Mouse (Mus musculus) forebrain, embryonic 15.5 days (tissue): ENCODE results near the gene Rspo4. TPM values are rescaled to one million over a fixed set of nuclear protein-coding genes. Genes with fewer than 3 reads are reported as not detected.

ENCODE experiments used
- ATAC-seq: fragments of 200-750 bp; cut with Nextera tagmentation; replicated peaks from 2 replicates; pipeline ENCODE4 v1.8.0; 2017; ENCODE audit warnings: mild to moderate bottlenecking, moderate TSS enrichment, moderate library complexity
- H3K27ac ChIP-seq: fragments of 300-500 bp; sonication (generic); replicated peaks from 2 replicates; pipeline ENCODE4 v1.5.1; 2015; ENCODE audit warnings: mild to moderate bottlenecking, inconsistent platforms
- H3K27me3 ChIP-seq: fragments of 300-500 bp; sonication (generic); 2 replicates; pipeline ENCODE4 v1.6.1; 2015; ENCODE audit warnings: inconsistent platforms
- H3K36me3 ChIP-seq: fragments of 300-500 bp; sonication (generic); 2 replicates; pipeline ENCODE4 v1.6.1; 2015; ENCODE audit warnings: mild to moderate bottlenecking, inconsistent platforms
- H3K4me1 ChIP-seq: fragments of 300-500 bp; sonication (generic); 2 replicates; pipeline ENCODE4 v1.6.1; 2015; ENCODE audit warnings: inconsistent platforms
- H3K4me2 ChIP-seq: fragments of 300-500 bp; sonication (generic); replicated peaks from 2 replicates; pipeline ENCODE4 v1.6.1; 2015; ENCODE audit warnings: mild to moderate bottlenecking, inconsistent platforms
- H3K4me3 ChIP-seq: fragments of 300-500 bp; sonication (generic); 2 replicates; pipeline ENCODE4 v1.5.1; 2015; ENCODE audit warnings: mild to moderate bottlenecking, inconsistent platforms
- H3K9ac ChIP-seq: fragments of 300-500 bp; sonication (generic); replicated peaks from 2 replicates; pipeline ENCODE4 v1.6.1; 2015; ENCODE audit warnings: mild to moderate bottlenecking, inconsistent platforms
- H3K9me3 ChIP-seq: fragments of 300-500 bp; sonication (generic); 2 replicates; pipeline ENCODE4 v1.6.1; 2016; ENCODE audit warnings: inconsistent platforms
- whole genome bisulfite sequencing: fragments of 180-500 bp; shearing (Covaris S2); methylation state at CpG from one replicate; pipeline ENCODE4 v1.1.7; 2015; ENCODE audit warnings: mixed read lengths; 5-methylcytosine and 5-hydroxymethylcytosine counted together
- polyA plus RNA-seq: library from polyadenylated mRNA; unstranded; fragments of >200 nt; fragmentation: Nextera tagmentation; extraction: Ambion mirVana; gene quantifications from 2 replicates; pipeline ENCODE4 v1.2.1, GENCODE M21; 2015

The Rspo4 gene
- polyA plus RNA-seq, 1 experiment from 2014 or later, result 0.09 TPM

DNA sequence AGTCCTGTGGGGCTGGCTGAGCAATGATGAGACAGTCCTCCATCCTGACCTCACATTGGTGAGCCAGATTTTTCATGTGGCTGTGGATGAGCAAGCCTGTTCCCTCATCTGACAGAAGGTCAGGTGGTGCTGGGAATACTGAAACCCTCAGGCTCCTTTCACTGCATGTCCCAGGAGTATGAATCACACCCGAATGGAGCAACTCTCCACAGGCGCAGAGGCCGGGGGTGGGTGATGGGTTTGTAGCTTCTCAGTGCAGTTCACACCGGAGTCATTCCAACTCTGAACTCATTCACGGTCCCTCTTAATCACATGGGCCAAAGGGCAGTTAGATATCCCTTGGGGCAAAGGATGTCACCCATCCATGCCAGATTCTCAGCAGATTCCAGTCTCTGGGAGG lies 71.4 kb downstream of the Rspo4 start:
- Histone ChIP-seq H3K36me3 (no peaks in the 10 kb centered on the region), H3K9ac (no peak overlapping the region), H3K27ac (no peak overlapping the region), H3K9me3 (no peaks in the 10 kb centered on the region), H3K4me3 (no peak overlapping the region), H3K27me3 (no peaks in the 10 kb centered on the region), H3K4me1 (no peaks in the 10 kb centered on the region), H3K4me2 (no peak overlapping the region)
- WGBS, result 84% methylated on average over 5 of the region's 5 CpGs
- no peak for ATAC-seq

DNA sequence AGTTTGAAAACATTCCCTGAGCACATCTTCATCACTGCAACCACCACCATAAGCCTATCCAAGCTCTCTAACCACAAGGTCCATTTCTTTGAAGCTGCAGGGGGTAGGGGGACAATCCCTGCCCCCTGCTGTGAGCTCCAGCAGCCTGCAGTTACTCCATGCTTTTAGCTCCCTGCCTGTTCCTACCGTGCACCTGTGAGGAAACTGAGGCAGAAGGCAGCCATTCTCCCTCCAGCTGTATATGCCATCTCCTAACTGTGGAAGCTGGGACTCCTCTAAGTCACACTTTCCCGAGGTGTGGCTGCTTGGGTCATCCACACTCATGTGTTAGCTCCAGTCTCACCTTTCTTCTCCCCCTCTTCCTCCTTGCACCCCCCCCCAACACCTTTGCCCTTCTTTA lies 72.4 kb downstream of the Rspo4 start:
- 33% methylated on average over 2 of the region's 2 CpGs for WGBS
- no peak overlapping the region for H3K27ac ChIP-seq
- H3K9ac ChIP-seq, result no peak overlapping the region
- ATAC-seq, result no peak
- H3K4me2 ChIP-seq, result no peak overlapping the region
- no peaks in the 10 kb centered on the region for H3K36me3 ChIP-seq
- no peaks in the 10 kb centered on the region for H3K9me3 ChIP-seq
- H3K27me3 ChIP-seq, result no peaks in the 10 kb centered on the region
- H3K4me3 ChIP-seq, result no peak overlapping the region
- H3K4me1 ChIP-seq, result no peaks in the 10 kb centered on the region

GRCm38 (mm10) chr2:151916061-151916831 lies 73.5 kb downstream of the Rspo4 start:
- WGBS, result 81% methylated on average over 13 of the region's 13 CpGs
- ATAC-seq, result no peak
- Histone ChIP-seq H3K9ac (no peak overlapping the region), H3K4me1 (no peaks in the 10 kb centered on the region), H3K9me3 (no peaks in the 10 kb centered on the region), H3K27ac (no peak overlapping the region), H3K4me3 (no peak overlapping the region), H3K36me3 (no peaks in the 10 kb centered on the region), H3K27me3 (no peaks in the 10 kb centered on the region), H3K4me2 (no peak overlapping the region)

DNA sequence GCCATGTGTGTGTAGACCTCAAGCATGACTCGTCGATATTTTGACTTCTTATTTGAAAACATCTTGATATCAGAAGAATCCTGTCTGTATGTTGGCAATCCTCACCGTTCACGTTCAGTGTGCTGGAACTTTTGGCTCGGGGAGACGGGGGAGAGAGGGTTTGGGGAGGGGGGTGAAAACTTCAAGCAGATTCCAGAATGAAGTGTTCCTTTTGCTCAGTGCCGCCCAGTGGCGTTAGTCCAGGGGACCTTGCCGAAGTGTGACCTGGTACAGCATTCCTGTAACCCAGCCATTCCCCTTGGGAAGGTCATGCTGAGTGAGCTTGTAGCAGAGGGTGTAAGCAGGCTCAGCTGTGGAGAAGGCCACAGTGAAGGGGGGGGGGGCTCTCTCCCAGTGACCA lies 76.4 kb downstream of the Rspo4 start:
- H3K4me1 ChIP-seq, result no peaks in the 10 kb centered on the region
- H3K9ac ChIP-seq, result no peak overlapping the region
- H3K27ac ChIP-seq, result no peak overlapping the region
- H3K9me3 ChIP-seq, result no peaks in the 10 kb centered on the region
- H3K27me3 ChIP-seq, result no peaks in the 10 kb centered on the region
- H3K36me3 ChIP-seq, result no peaks in the 10 kb centered on the region
- 89% methylated on average over 9 of the region's 9 CpGs for WGBS
- no peak for ATAC-seq
- H3K4me2 ChIP-seq, result no peak overlapping the region
- no peak overlapping the region for H3K4me3 ChIP-seq

- Histone ChIP-seq H3K9me3 (no peaks in the 10 kb centered on the region), H3K4me2 (no peak overlapping the region), H3K4me3 (no peak overlapping the region), H3K9ac (no peak overlapping the region), H3K27ac (no peak overlapping the region), H3K4me1 (no peaks in the 10 kb centered on the region), H3K27me3 (no peaks in the 10 kb centered on the region), H3K36me3 (no peaks in the 10 kb centered on the region)
- 43% methylated on average over 8 of the region's 8 CpGs for WGBS
- no peak for ATAC-seq
These were observed 78.3 kb downstream of the Rspo4 start for GRCm38 (mm10) chr2:151921068-151921467.

- Histone ChIP-seq H3K9ac (no peak overlapping the region), H3K4me3 (no peak overlapping the region), H3K4me1 (no peaks in the 10 kb centered on the region), H3K4me2 (no peak overlapping the region), H3K36me3 (no peaks in the 10 kb centered on the region), H3K27ac (no peak overlapping the region), H3K9me3 (no peaks in the 10 kb centered on the region), H3K27me3 (no peaks in the 10 kb centered on the region)
- ATAC-seq, result no peak
- 55% methylated on average over 4 of the region's 4 CpGs for WGBS
These were observed 78.9 kb downstream of the Rspo4 start for GRCm38 (mm10) chr2:151921596-151921995.

Other genes with a start within 250 kb of the Rspo4 start
- 10.0 and 11.2 TPM in 2 replicates for gene Snph, start 210.3 kb upstream of the Rspo4 start, polyA plus RNA-seq
- gene Rad21l, start 174.4 kb upstream of the Rspo4 start, polyA plus RNA-seq, result 0.10 TPM in 1 of 2 replicates, not detected in the other
- 24.1 and 24.8 TPM in 2 replicates for gene Tmem74b, start 140.9 kb upstream of the Rspo4 start, polyA plus RNA-seq
- 51.5 and 55.1 TPM in 2 replicates for gene Psmf1, start 98.7 kb upstream of the Rspo4 start, polyA plus RNA-seq
- gene Angpt4, start 68.3 kb downstream of the Rspo4 start, polyA plus RNA-seq, result 0.20 TPM in 1 of 2 replicates, not detected in the other
- 71.9 and 75.2 TPM in 2 replicates for gene Fam110a, start 137.3 kb downstream of the Rspo4 start, polyA plus RNA-seq
- gene Slc52a3, start 153.6 kb downstream of the Rspo4 start, polyA plus RNA-seq, result 0.84 and 1.3 TPM in 2 replicates
- gene Scrt2, start 238.6 kb downstream of the Rspo4 start, polyA plus RNA-seq, result 20.9 and 22.9 TPM in 2 replicates